Mouse (Mus musculus) hindbrain, embryonic 14.5 days (tissue): ENCODE measurements around the gene Rex1bd. TPM values are rescaled to one million over a fixed set of nuclear protein-coding genes. Genes with fewer than 3 reads are reported as not detected.
A peak's percentile ranks its signal among the peaks of the same experiment; 100 is the strongest.

Source experiments
- ATAC-seq: fragments of 200-750 bp; cut with Nextera tagmentation; 2 replicates; pipeline ENCODE4 v1.8.0; 2017; ENCODE audit warnings: moderate number of reproducible peaks, mild to moderate bottlenecking, moderate TSS enrichment, moderate library complexity; ENCODE audit not compliant: low FRiP score
- DNase-seq: peaks from one replicate; pipeline ENCODE4 v3.0.0-alpha.2; 2015; ENCODE audit warnings: low spot score
- H3K27ac ChIP-seq: fragments of 300-500 bp; sonication (generic); 2 replicates; pipeline ENCODE4 v1.5.1; 2014; ENCODE audit warnings: mild to moderate bottlenecking, moderate library complexity
- H3K27me3 ChIP-seq: fragments of 300-500 bp; sonication (generic); 2 replicates; pipeline ENCODE4 v1.6.1; 2014; ENCODE audit warnings: mild to moderate bottlenecking, low read length, mixed read lengths; ENCODE audit not compliant: control insufficient read depth, insufficient read depth
- H3K36me3 ChIP-seq: fragments of 300-500 bp; sonication (generic); replicated peaks from 2 replicates; pipeline ENCODE4 v1.6.1; 2014; ENCODE audit not compliant: control insufficient read depth, insufficient read depth
- H3K4me1 ChIP-seq: fragments of 300-500 bp; sonication (generic); replicated peaks from 2 replicates; pipeline ENCODE4 v1.6.1; 2014; ENCODE audit warnings: antibody characterized with exemption, low read length, mixed read lengths; ENCODE audit not compliant: control insufficient read depth, insufficient read depth
- H3K4me2 ChIP-seq: fragments of 300-500 bp; sonication (generic); replicated peaks from 2 replicates; pipeline ENCODE4 v1.6.1; 2014; ENCODE audit warnings: mild to moderate bottlenecking, moderate library complexity
- H3K4me3 ChIP-seq: fragments of 300-500 bp; sonication (generic); replicated peaks from 2 replicates; pipeline ENCODE4 v1.5.1; 2014; ENCODE audit warnings: mild to moderate bottlenecking, low read length
- H3K9ac ChIP-seq: fragments of 300-500 bp; sonication (generic); 2 replicates; pipeline ENCODE4 v1.6.1; 2014
- H3K9me3 ChIP-seq: fragments of 300-500 bp; sonication (generic); 2 replicates; pipeline ENCODE4 v1.6.1; 2016; ENCODE audit warnings: low read length; ENCODE audit not compliant: control insufficient read depth
- WGBS: fragments of 180-500 bp; shearing (Covaris S2); extraction: QIAGEN DNeasy Blood & Tissue Kit; methylation state at CpG from one replicate; pipeline ENCODE4 v1.1.7; 2014; 5-methylcytosine and 5-hydroxymethylcytosine counted together
- polyA plus RNA-seq: library from polyadenylated mRNA; unstranded; fragments of >200 nt; fragmentation: Nextera tagmentation; extraction: Ambion mirVana; gene quantifications from 2 replicates; pipeline ENCODE4 v1.2.1, GENCODE M21; 2014

Rex1bd gene
- polyA plus RNA-seq, 1 experiment from 2014 or later, result 166 TPM

DNA sequence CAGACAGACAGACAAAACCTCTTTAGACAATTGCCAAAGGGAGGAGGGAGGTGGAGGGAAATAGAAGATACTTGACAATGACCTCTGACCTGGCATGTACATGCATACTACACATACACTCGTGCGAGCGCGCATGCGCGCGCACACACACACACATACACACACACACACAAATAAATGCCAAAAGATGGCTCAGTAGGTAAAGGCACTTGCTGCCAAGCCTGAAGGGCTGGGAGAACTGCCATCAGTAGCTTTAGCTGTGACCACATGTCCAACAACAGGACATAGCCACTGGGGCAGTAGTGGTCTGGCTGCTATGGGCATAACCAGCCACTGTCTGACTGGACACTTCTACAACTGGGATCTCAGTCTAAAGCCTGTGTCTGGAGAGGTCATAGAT lies 34.7 kb downstream of the Rex1bd start:
- Histone ChIP-seq H3K9ac (no peak overlapping the region), H3K36me3 (no peaks in the 10 kb centered on the region), H3K4me3 (no peak overlapping the region), H3K27me3 (no peaks in the 10 kb centered on the region), H3K4me2 (no peak overlapping the region), H3K9me3 (no peaks in the 10 kb centered on the region), H3K27ac (no peak overlapping the region), H3K4me1 (peaks cover 26% of the 10 kb centered on the region)
- WGBS, result 95% methylated on average over 7 of the region's 7 CpGs
- ATAC-seq, result no peak
- no peak for DNase-seq

DNA sequence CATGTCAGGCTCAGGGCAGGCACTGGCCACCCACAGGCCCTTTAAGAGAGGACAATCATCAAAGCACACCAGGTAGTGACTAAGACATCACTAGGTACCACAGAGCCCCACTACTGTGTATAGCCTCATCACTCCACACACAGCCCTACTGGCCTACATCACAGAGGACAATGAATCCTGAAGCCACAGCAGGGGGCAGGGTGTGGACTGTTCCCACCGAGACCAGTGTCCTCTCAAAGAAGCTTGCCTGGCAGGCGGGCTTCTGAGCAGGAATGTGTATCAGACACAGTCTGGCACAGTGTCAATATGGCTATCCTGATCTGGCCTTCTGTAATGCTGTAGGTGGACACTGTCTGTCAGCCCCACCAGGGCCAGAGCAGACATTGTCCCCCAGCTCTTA lies 36.6 kb downstream of the Rex1bd start:
- ATAC-seq (no peak), DNase-seq (no peak)
- 54% methylated on average over 2 of the region's 2 CpGs for WGBS
- Histone ChIP-seq H3K9ac (no peak overlapping the region), H3K4me1 (peaks cover 12% of the 10 kb centered on the region; the same call in 1 of the 2 replicates), H3K36me3 (no peaks in the 10 kb centered on the region), H3K27ac (no peak overlapping the region), H3K27me3 (no peaks in the 10 kb centered on the region), H3K4me3 (no peak overlapping the region), H3K9me3 (no peaks in the 10 kb centered on the region), H3K4me2 (no peak overlapping the region)

DNA sequence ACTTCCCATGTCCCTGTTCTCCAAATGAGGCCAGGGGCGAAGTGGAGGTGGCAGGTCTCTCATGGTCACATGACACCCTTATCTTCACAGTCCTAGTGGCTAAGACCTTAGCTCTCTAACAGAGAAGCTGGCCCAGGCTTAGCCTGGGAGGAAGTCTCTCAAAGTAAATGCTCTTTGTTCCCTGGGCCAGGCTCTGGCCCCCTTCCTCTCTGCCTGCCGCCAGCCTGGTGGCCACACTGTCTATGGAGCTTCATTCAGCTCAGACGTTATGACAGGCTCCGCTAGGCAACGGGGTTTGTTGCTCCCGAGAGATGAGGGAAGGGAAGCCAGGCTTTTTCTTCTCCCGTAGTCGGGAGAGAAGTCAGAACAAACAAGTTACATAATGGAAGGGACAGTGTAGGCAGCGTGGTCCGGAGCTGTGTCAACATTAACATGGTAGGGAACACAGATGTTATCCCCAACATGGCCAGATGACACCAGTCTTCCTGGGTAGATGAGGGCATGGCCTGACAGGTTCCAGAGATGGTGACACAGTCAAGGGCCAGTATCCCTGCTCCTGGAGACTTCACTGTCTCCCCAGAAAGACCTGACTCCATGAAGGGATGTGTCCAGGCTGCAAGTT lies 37.1 kb downstream of the Rex1bd start:
- DNase-seq (no peak), ATAC-seq (peak; percentile 29; the same call in 1 of the 2 replicates)
- H3K4me2 ChIP-seq, result no peak overlapping the region
- H3K36me3 ChIP-seq, result no peaks in the 10 kb centered on the region
- no peak overlapping the region for H3K4me3 ChIP-seq
- peaks cover 12% of the 10 kb centered on the region; the same call in 1 of the 2 replicates for H3K4me1 ChIP-seq
- no peaks in the 10 kb centered on the region for H3K9me3 ChIP-seq
- no peak overlapping the region for H3K9ac ChIP-seq
- WGBS, result 45% methylated on average over 10 of the region's 10 CpGs
- H3K27me3 ChIP-seq, result no peaks in the 10 kb centered on the region
- no peak overlapping the region for H3K27ac ChIP-seq

DNA sequence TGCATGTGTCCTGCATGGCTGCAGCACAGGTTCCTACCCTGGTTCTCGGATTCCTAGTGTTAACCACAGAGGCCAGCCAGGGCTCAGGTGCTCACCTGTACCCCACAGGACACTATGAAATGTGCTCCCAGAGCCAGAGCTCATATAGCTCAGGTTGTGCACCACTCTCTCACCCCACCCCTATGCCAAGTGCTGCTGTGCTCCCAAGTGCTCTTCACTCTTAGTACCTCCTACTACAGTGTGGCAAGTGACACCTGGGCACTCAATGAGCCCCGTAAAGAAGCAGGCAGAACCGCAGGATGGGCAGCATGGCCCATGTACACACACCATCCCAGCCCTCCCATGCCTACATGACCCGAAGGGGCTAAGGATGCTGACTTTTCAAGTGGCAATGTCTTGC lies 37.8 kb downstream of the Rex1bd start:
- DNase-seq (no peak), ATAC-seq (no peak)
- Histone ChIP-seq H3K9me3 (no peaks in the 10 kb centered on the region), H3K27ac (no peak overlapping the region), H3K9ac (no peak overlapping the region), H3K4me3 (no peak overlapping the region), H3K36me3 (no peaks in the 10 kb centered on the region), H3K27me3 (no peaks in the 10 kb centered on the region), H3K4me1 (peaks cover 12% of the 10 kb centered on the region; the same call in 1 of the 2 replicates), H3K4me2 (no peak overlapping the region)
- 94% methylated on average over 4 of the region's 4 CpGs for WGBS

DNA sequence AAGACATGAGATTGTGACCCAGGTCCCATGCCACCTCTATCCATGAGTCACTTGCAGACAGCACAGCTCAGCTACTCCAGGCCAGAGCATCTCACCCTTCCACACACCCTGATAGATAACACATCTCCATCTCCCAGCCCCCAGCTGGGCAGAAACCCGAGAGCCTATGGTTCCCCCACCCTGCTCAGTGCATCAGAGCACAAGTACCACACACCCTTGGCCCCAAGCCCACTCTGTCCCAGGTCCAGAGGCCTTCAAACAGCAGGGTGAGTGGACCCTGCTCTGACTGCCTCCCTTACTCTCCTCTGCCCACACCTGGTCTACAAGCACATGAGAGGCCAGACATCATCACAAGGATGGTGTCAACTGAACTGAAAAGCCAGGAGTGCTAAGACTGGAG lies 38.6 kb downstream of the Rex1bd start:
- WGBS, result 76% methylated on average over 1 of the region's 1 CpGs
- Histone ChIP-seq H3K27ac (no peak overlapping the region), H3K27me3 (no peaks in the 10 kb centered on the region), H3K9me3 (no peaks in the 10 kb centered on the region), H3K36me3 (no peaks in the 10 kb centered on the region), H3K4me3 (no peak overlapping the region), H3K4me1 (peaks cover 12% of the 10 kb centered on the region; the same call in 1 of the 2 replicates), H3K9ac (no peak overlapping the region), H3K4me2 (no peak overlapping the region)
- ATAC-seq (no peak), DNase-seq (no peak)

DNA sequence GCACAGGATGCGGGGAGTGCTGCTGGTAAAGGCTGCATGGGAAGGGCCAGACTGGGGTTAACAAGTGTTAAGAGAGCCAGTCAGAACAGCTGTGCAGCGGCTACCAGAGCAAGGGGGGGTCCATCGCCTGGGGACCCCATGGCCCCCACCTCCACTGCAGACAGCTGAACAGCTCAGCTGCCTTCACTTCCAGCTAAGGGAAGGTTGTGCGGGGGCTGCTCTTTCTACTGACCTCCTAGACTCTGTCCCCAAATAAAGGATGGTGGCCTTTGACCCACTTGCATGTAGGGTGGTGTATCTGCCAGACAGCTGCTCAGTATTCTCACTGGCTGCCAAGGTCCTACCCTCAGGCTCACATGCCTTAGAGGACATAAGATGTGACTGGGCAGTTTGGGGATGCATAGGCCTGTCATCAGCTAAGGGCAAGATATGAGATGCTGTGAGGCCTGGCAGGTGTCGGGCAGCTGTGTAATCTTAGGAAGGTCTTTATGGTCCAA lies 39.3 kb downstream of the Rex1bd start:
- Histone ChIP-seq H3K9me3 (no peaks in the 10 kb centered on the region), H3K27me3 (no peaks in the 10 kb centered on the region), H3K27ac (no peak overlapping the region), H3K4me2 (no peak overlapping the region), H3K36me3 (no peaks in the 10 kb centered on the region), H3K9ac (no peak overlapping the region), H3K4me1 (peaks cover 12% of the 10 kb centered on the region; the same call in 1 of the 2 replicates), H3K4me3 (no peak overlapping the region)
- 80% methylated on average over 5 of the region's 5 CpGs for WGBS
- no peak for ATAC-seq
- no peak for DNase-seq

DNA sequence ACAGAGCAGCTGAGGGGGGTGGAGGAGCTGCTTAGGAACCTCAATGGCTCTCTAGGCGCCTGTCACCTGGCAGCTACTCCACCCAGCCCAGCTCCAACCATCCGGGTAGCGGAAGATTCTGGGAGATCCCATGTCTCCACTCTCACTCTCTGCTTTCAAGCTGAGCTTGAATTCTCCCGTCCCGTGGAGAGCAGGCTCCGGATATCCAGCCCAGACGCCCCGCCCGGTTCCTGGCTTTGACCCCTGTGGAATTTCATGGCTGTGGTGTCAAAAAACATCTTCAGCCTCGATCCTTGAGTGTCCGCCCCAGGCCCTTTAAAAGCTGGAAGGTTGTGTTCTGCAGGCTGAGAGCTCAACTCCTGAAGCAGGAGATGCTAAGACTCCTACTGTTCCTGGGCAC lies 39.8 kb downstream of the Rex1bd start:
- 71% methylated on average over 11 of the region's 11 CpGs for WGBS
- no peak overlapping the region for H3K4me2 ChIP-seq
- DNase-seq (no peak), ATAC-seq (no peak)
- H3K4me1 ChIP-seq, result peaks cover 12% of the 10 kb centered on the region; the same call in 1 of the 2 replicates
- H3K27ac ChIP-seq, result no peak overlapping the region
- H3K4me3 ChIP-seq, result no peak overlapping the region
- H3K27me3 ChIP-seq, result no peaks in the 10 kb centered on the region
- no peaks in the 10 kb centered on the region for H3K36me3 ChIP-seq
- no peaks in the 10 kb centered on the region for H3K9me3 ChIP-seq
- no peak overlapping the region for H3K9ac ChIP-seq

DNA sequence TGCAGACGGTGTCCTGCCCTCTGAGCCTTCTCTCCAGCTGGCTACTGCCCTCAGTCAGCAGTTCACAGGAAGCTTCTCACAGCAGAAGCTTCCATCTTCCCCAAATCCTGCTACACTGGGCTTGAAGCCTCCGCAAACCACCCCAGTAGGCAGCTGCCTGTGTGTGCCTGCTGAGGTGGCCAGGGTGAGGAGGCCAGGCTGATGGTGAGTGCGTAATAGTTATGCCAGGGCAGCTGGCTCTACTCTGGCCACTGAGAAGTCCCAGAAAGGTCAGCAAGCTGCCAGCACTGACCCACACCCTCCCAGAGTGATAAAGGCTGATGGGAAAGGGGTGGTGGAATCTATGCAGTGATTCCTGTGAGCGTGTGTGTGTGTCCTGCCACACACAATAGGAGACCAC lies 40.2 kb downstream of the Rex1bd start:
- Histone ChIP-seq H3K27me3 (no peaks in the 10 kb centered on the region), H3K4me2 (no peak overlapping the region), H3K9ac (no peak overlapping the region), H3K4me1 (peaks cover 12% of the 10 kb centered on the region; the same call in 1 of the 2 replicates), H3K4me3 (no peak overlapping the region), H3K36me3 (no peaks in the 10 kb centered on the region), H3K9me3 (no peaks in the 10 kb centered on the region), H3K27ac (no peak overlapping the region)
- ATAC-seq, result no peak
- WGBS, result 77% methylated on average over 4 of the region's 4 CpGs
- no peak for DNase-seq

DNA sequence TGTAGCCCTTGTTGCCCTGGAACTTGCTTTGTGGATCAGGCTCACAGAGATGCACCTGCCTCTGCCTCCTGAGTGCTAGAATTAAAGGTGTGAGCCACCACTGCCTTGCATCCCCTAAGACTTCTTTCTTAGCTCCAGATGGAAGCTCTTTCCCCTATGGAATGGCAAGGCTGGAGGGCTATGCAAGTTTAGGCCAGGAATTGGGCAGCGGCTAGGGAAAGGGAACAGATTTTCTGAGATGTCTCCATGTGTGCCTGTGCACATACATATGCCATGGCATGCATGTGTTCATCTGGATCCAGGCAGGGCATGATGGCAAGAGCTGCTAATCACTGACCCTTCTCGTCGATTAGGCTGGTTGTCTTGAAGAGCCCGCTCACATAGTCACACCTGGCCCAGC lies 40.9 kb downstream of the Rex1bd start:
- no peak for DNase-seq

More for the DNA sequence above, 40.9 kb downstream of the Rex1bd start:
- no peak overlapping the region for H3K4me3 ChIP-seq
- peaks cover 12% of the 10 kb centered on the region; the same call in 1 of the 2 replicates for H3K4me1 ChIP-seq
- no peak overlapping the region for H3K9ac ChIP-seq
- no peak for ATAC-seq
- no peak overlapping the region for H3K4me2 ChIP-seq
- no peaks in the 10 kb centered on the region for H3K36me3 ChIP-seq
- H3K27ac ChIP-seq, result no peak overlapping the region
- H3K27me3 ChIP-seq, result no peaks in the 10 kb centered on the region
- WGBS, result 100% methylated on average over 4 of the region's 4 CpGs
- no peaks in the 10 kb centered on the region for H3K9me3 ChIP-seq
